Mouse (Mus musculus) G1E (cell line): ENCODE measurements around the gene Crhr2. TPM values are rescaled to one million over a fixed set of nuclear protein-coding genes. Genes with fewer than 3 reads are reported as not detected.

Source experiments
- ATAC-seq: 2 replicates; pipeline ENCODE4 v1.8.0; 2016; ENCODE audit warnings: mild to moderate bottlenecking; ENCODE audit not compliant: insufficient number of reproducible peaks, poor library complexity, low FRiP score, severe bottlenecking; ENCODE audit errors: extremely low read depth
- DNase-seq: peaks from one replicate; pipeline ENCODE4 v3.0.0; 2012; ENCODE audit warnings: low spot score
- H3K27me3 ChIP-seq: 2 replicates; pipeline ENCODE4 v1.6.1; 2012; ENCODE audit warnings: mild to moderate bottlenecking, low read length, inconsistent platforms; ENCODE audit not compliant: insufficient read depth
- H3K36me3 ChIP-seq: replicated peaks from 2 replicates; pipeline ENCODE3; 2012; ENCODE audit warnings: mild to moderate bottlenecking, inconsistent platforms
- H3K4me1 ChIP-seq: 2 replicates; pipeline ENCODE4 v1.6.1; 2012; ENCODE audit warnings: low read depth, low read length, inconsistent platforms, mixed read lengths; ENCODE audit not compliant: insufficient read depth
- H3K4me3 ChIP-seq: 2 replicates; pipeline ENCODE4 v1.5.1; 2012; ENCODE audit warnings: low read depth, mild to moderate bottlenecking, inconsistent platforms, low read length, moderate library complexity, mixed read lengths
- H3K9me3 ChIP-seq: replicated peaks from 2 replicates; pipeline ENCODE4 v1.6.1; 2012; ENCODE audit warnings: inconsistent platforms
- CTCF ChIP-seq: IDR thresholded peaks from 2 replicates; pipeline ENCODE4 v1.5.1; 2012; ENCODE audit warnings: low read depth, low read length, inconsistent platforms, mixed read lengths
- GATA1 ChIP-seq: IDR thresholded peaks from 2 replicates; pipeline ENCODE4 v1.6.1; 2012; ENCODE audit warnings: borderline replicate concordance, low read length, inconsistent platforms, mixed read lengths
- GATA2 ChIP-seq: IDR thresholded peaks from 2 replicates; pipeline ENCODE4 v1.6.1; 2012; ENCODE audit warnings: low read depth, low read length, inconsistent platforms, borderline replicate concordance
- POLR2AphosphoS5 ChIP-seq: IDR thresholded peaks from 2 replicates; pipeline ENCODE4 v1.6.1; 2012; ENCODE audit warnings: low read depth, low read length, inconsistent platforms; ENCODE audit not compliant: insufficient replicate concordance
- TAL1 ChIP-seq: conservative IDR thresholded peaks from 2 replicates; pipeline ENCODE4 v1.6.1; 2012; ENCODE audit warnings: low read depth, low read length, inconsistent platforms, mixed read lengths
- polyA plus RNA-seq: library from polyadenylated mRNA; stranded (reverse); fragments of >175 nt; gene quantifications from 2 replicates; pipeline ENCODE4 v1.2.3, GENCODE M21; 2012
- total RNA-seq, 2 experiments: library from RNA; stranded (forward) in 1 of 2; stranded (reverse) in 1 of 2; fragments of 200-1000 nt in 1 of 2; fragments of >200 nt in 1 of 2; fragmentation: Nextera tagmentation in 1 of 2; gene quantifications; 2 replicates each; pipeline ENCODE4 v1.2.3; 2014 to 2017

Gene Crhr2
- total and polyA plus RNA-seq, 3 experiments = 0.22 TPM; not detected in 2

- DNase-seq = no peak
- H3K27me3 ChIP-seq = peaks cover 4% of the 10 kb centered on the region
- no peaks in the 10 kb centered on the region for H3K36me3 ChIP-seq
- no peaks in the 10 kb centered on the region for H3K4me1 ChIP-seq
- ATAC-seq = no peak
- no peaks in the 10 kb centered on the region for H3K9me3 ChIP-seq
- TF ChIP-seq GATA2 (no peak), CTCF (no peak), GATA1 (no peak), POLR2AphosphoS5 (no peak), TAL1 (no peak)
- no peak overlapping the region for H3K4me3 ChIP-seq
Measured at GRCm38 (mm10) chr6:55098603-55099002, 34.2 kb downstream of the Crhr2 start.

GRCm38 (mm10) chr6:55098030-55098429 lies 34.8 kb downstream of the Crhr2 start:
- Histone ChIP-seq H3K36me3 (no peaks in the 10 kb centered on the region), H3K9me3 (no peaks in the 10 kb centered on the region), H3K4me3 (no peak overlapping the region), H3K27me3 (peaks cover 4% of the 10 kb centered on the region; the same call in 1 of the 2 replicates), H3K4me1 (no peaks in the 10 kb centered on the region)
- DNase-seq (no peak), ATAC-seq (no peak)
- no peak for TF ChIP-seq CTCF
- TF ChIP-seq GATA1 = no peak
- TF ChIP-seq GATA2 = no peak
- TF ChIP-seq TAL1 = no peak
- no peak for TF ChIP-seq POLR2AphosphoS5

GRCm38 (mm10) chr6:55093431-55094146 lies 39.2 kb downstream of the Crhr2 start:
- no peaks in the 10 kb centered on the region for H3K36me3 ChIP-seq
- ATAC-seq (no peak), DNase-seq (no peak)
- no peaks in the 10 kb centered on the region for H3K4me1 ChIP-seq
- H3K4me3 ChIP-seq = no peak overlapping the region
- TF ChIP-seq CTCF (no peak), GATA1 (no peak), GATA2 (no peak), TAL1 (no peak), POLR2AphosphoS5 (no peak)
- H3K27me3 ChIP-seq = peaks cover 15% of the 10 kb centered on the region
- no peaks in the 10 kb centered on the region for H3K9me3 ChIP-seq

- no peaks in the 10 kb centered on the region for H3K9me3 ChIP-seq
- DNase-seq (no peak), ATAC-seq (no peak)
- H3K27me3 ChIP-seq = peaks cover 13% of the 10 kb centered on the region
- TF ChIP-seq TAL1 (no peak), GATA2 (no peak), GATA1 (no peak), CTCF (no peak), POLR2AphosphoS5 (no peak)
- no peaks in the 10 kb centered on the region for H3K4me1 ChIP-seq
- H3K36me3 ChIP-seq = no peaks in the 10 kb centered on the region
- H3K4me3 ChIP-seq = no peak overlapping the region
Measured at GRCm38 (mm10) chr6:55091396-55091795, 41.4 kb downstream of the Crhr2 start.

GRCm38 (mm10) chr6:55090639-55091038 lies 42.2 kb downstream of the Crhr2 start:
- Histone ChIP-seq H3K9me3 (no peaks in the 10 kb centered on the region), H3K27me3 (peaks cover 13% of the 10 kb centered on the region), H3K4me3 (no peak overlapping the region), H3K4me1 (no peaks in the 10 kb centered on the region), H3K36me3 (no peaks in the 10 kb centered on the region)
- TF ChIP-seq TAL1 = no peak
- no peak for TF ChIP-seq GATA2
- TF ChIP-seq CTCF = no peak
- TF ChIP-seq POLR2AphosphoS5 = no peak
- TF ChIP-seq GATA1 = no peak
- no peak for ATAC-seq
- DNase-seq = no peak

- no peaks in the 10 kb centered on the region for H3K9me3 ChIP-seq
- no peak overlapping the region for H3K4me3 ChIP-seq
- DNase-seq (no peak), ATAC-seq (no peak)
- no peaks in the 10 kb centered on the region for H3K36me3 ChIP-seq
- peaks cover 16% of the 10 kb centered on the region for H3K27me3 ChIP-seq
- 0 out of 2 replicates have a peak, but pooled peaks cover 3% of the 10 kb centered on the region for H3K4me1 ChIP-seq
- TF ChIP-seq GATA1 (no peak), GATA2 (no peak), TAL1 (no peak), CTCF (no peak), POLR2AphosphoS5 (no peak)
Measured at GRCm38 (mm10) chr6:55087355-55087754, 45.5 kb downstream of the Crhr2 start.
